Mouse (Mus musculus): ENCODE results near the gene Cdc14a. TPM values are rescaled to one million over a fixed set of nuclear protein-coding genes. Genes with fewer than 3 reads are reported as not detected.

The Cdc14a gene
- polyA plus RNA-seq (2017; shearing (Covaris generic)): 18.8 TPM

DNA sequence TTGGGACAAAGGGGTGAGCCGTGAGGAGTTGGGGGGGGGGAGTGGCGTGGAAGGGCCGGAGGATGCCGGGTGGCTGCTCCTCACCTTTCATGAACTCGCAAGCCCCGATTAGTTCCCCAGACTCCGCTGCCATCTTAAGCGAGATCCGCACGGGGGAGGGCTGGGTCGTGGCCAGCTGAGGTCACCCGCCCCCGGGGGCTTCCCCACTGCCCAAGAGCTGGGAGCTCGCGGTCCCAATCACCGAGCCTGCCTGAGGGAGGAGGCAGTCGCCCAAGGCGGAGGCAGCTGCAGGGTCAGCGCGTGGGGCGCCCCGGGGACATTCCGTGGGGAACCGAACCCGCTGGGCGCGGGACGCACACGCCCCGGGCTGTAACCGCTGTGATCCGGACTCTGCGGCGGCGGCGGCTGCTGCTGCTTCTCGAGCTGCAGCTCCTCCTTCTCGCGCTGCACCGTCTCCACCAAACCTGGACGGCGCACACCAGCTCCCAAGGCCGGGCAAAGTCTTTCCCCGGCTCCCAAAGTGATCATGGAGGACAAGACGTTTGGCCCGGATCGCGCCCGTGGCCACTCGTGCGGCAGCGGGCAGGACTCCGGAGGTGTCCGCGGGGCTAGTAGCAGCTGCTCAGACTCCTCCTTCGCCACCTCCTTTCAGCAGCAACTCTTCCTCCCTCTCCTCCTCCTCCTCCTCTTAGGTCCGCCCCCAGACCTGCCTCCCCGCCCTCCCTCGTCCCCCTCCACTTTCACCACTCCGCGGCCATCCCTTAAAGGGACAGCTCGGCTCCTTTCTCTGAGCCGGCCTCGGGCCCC, at the start of gene Cdc14a:
Gene Cdc14a, minus strand, starts transcription at position 680 of the 807 bp plus-strand sequence.

DNA sequence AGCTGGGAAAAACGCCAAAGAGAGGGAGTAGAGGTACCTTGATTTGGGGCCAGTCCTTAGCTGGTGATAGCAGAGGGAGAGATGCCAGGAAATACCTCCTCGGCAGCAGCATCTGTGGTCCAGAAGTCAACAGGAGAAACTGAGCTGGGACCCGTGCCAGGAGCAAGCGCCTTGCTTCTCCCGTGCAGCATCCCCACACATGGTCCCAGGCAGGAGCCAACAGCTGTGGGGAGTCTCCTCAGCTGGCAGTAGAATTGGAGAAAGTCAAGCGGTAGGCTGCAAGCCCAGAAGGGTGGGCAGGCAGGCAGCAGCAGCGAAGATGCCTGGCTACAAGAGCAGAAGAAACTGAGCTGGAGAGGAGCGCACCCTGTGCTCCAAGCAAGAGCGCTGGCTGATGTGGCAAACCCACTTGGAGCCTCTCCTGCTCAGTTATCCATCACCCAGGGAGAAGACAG, 170.7 kb downstream of the Cdc14a start, which contains the start of gene Gpr88:
Gene Gpr88, minus strand, starts transcription at position 427 of the 455 bp plus-strand sequence.

Other genes starting within 250 kb of the Cdc14a start
- not detected for gene Gpr88, start 170.5 kb downstream of the Cdc14a start, polyA plus RNA-seq (2017; shearing (Covaris generic))
- 40.1 TPM for gene Rtca, start 84.2 kb upstream of the Cdc14a start, polyA plus RNA-seq (2017; shearing (Covaris generic))
- 16.1 TPM for gene Dbt, start 89.0 kb upstream of the Cdc14a start, polyA plus RNA-seq (2017; shearing (Covaris generic))
- 0.55 TPM for gene Lrrc39, start 138.9 kb upstream of the Cdc14a start, polyA plus RNA-seq (2017; shearing (Covaris generic))
- 8.3 TPM for gene Sass6, start 170.9 kb upstream of the Cdc14a start, polyA plus RNA-seq (2017; shearing (Covaris generic))
- gene Trmt13, start 190.6 kb upstream of the Cdc14a start, polyA plus RNA-seq (2017; shearing (Covaris generic)): 41.1 TPM
- gene Mfsd14a, start 238.6 kb upstream of the Cdc14a start, polyA plus RNA-seq (2017; shearing (Covaris generic)): 73.9 TPM

All from activated CD4-positive, CD25-positive, alpha-beta regulatory T cell, adult 9 weeks (primary cell).